13 mouse cellular contexts compared by ENCODE assay signal in genomic region chr2:8536842-8537241, GRCm38 (mm10).
DNase-seq lines count a peak whose midpoint lies in the region; ATAC-seq and TF ChIP-seq lines count a peak whose summit lies in the region.
"Had no signal": no experiment of that assay in that cellular context is flagged by ENCODE, and none has a peak within 500 bp of the region (broad histone marks: within the 10 kb centered on the region; RNA-seq: fewer than 3 reads in every experiment).

No protein-coding gene starts in this region.

- no peaks in the 10 kb centered on the region for H3K36me3 ChIP-seq in heart, adult 2 months (ENCODE audit: control insufficient read depth, insufficient read depth, low read length)
- no peaks in the 10 kb centered on the region for H3K36me3 ChIP-seq in heart, embryonic 11.5 days (ENCODE audit: control insufficient read depth, insufficient read depth, low read length)

- no peaks in the 10 kb centered on the region for H3K4me1 ChIP-seq in heart, adult 2 months (ENCODE audit: control insufficient read depth, insufficient read depth, low read length)
- no peaks in the 10 kb centered on the region for H3K4me1 ChIP-seq in heart, embryonic 11.5 days (ENCODE audit: control insufficient read depth, insufficient read depth, low read length)

- no peak overlapping the region for H3K4me3 ChIP-seq in heart, adult 2 months
- H3K4me3 ChIP-seq in heart, embryonic 11.5 days (ENCODE audit: low read depth, low read length): no peak overlapping the region
- H3K4me3 ChIP-seq: erythroblast, embryonic 14.5 days had no signal

- TF ChIP-seq CTCF in heart, adult 2 months (IDR thresholded peaks at IDR 0.05): 0 out of 2 replicates have a peak, but pooled peaks have one; percentile 22

- ATAC-seq in heart, embryonic 11.5 days (replicated peaks; ENCODE audit: insufficient number of reproducible peaks, low FRiP score, low TSS enrichment): no peak
- ATAC-seq: inflammation-experienced regulatory T-cells, adult 6 months had no signal

- no peak overlapping the region for H3K9ac ChIP-seq in heart, adult 2 months (ENCODE audit: low read depth, low read length)
- no peak overlapping the region for H3K9ac ChIP-seq in heart, embryonic 11.5 days (ENCODE audit: low read depth, low read length)
- H3K9ac ChIP-seq: liver, embryonic 14.5 days had no signal

- H3K27ac ChIP-seq in heart, adult 2 months: no peak overlapping the region
- H3K27ac ChIP-seq in heart, embryonic 11.5 days (ENCODE audit: low read depth, low read length): no peak overlapping the region
- H3K27ac ChIP-seq: liver, embryonic 14.5 days had no signal

- no peaks in the 10 kb centered on the region for H3K27me3 ChIP-seq in heart, adult 2 months (ENCODE audit: control insufficient read depth, insufficient read depth, low read length)
- no peaks in the 10 kb centered on the region for H3K27me3 ChIP-seq in heart, embryonic 11.5 days (ENCODE audit: control insufficient read depth, insufficient read depth, low read length)

- intact Hi-C loops in heart, adult 2 months (cut with DNase I): no loop called here

- no peak for TF ChIP-seq POLR2A in heart, adult 2 months (IDR thresholded peaks at IDR 0.05; ENCODE audit: insufficient read depth, low read depth, low read length)

- WGBS in heart, adult 2 months: 14% methylated on average over 1 of the region's 1 CpGs
- 10% methylated on average over 1 of the region's 1 CpGs for WGBS in heart, embryonic 11.5 days (ENCODE audit: insufficient replicate concordance)

- no peak for DNase-seq in heart, adult 2 months
- peak; percentile 26 to 32 for DNase-seq in left cerebral cortex, adult 9 months (ENCODE audit: low spot score in 2 of 2)
- no peak for DNase-seq in left cerebral cortex, adult 18-20 months (ENCODE audit: low spot score in 2 of 2)
- DNase-seq in NIH3T3 (ENCODE audit: low read depth): peak; percentile 4
- peak; percentile 69 for DNase-seq in brain, embryonic 18.5 days (ENCODE audit: low read depth, low spot score)
- no peak for DNase-seq in kidney, adult 11 months
- DNase-seq: cerebellum, adult 9-11 months; gastrocnemius, postnatal 36 days; thymus, adult 2 months had no signal

- no peaks in the 10 kb centered on the region for H3K79me2 ChIP-seq in heart, adult 2 months (replicated peaks; ENCODE audit: control insufficient read depth, insufficient read depth, low read length)

- H3K9me3 ChIP-seq in heart, embryonic 11.5 days (replicated peaks; ENCODE audit: control insufficient read depth, low read length): no peaks in the 10 kb centered on the region

- H3K4me2 ChIP-seq in heart, embryonic 11.5 days: no peak overlapping the region

- no peak for TF ChIP-seq EP300 in heart, adult 2 months (IDR thresholded peaks at IDR 0.05; ENCODE audit: insufficient read depth, low read depth, low read length)

Comparison
In these comparisons a context has a peak if more than half of its experiments do, and no peak if none do; other contexts are left out.
1. DNase-seq: peak in left cerebral cortex, adult 9 months (2 of 2), NIH3T3 (single experiment) and brain, embryonic 18.5 days (single experiment); none in heart, adult 2 months (0 of 2), left cerebral cortex, adult 18-20 months (0 of 2) and kidney, adult 11 months (single experiment).